Mouse (Mus musculus): ENCODE results near the gene Selenow. TPM values are rescaled to one million over a fixed set of nuclear protein-coding genes. Genes with fewer than 3 reads are reported as not detected.
A peak's percentile ranks its signal among the peaks of the same experiment; 100 is the strongest.
"Not testable (repeated sequence)": the region's sequence is repeated elsewhere in the genome, so short reads cannot be mapped to it uniquely, and the experiment has no call there.

Gene Selenow
- total and polyA plus RNA-seq, 2 experiments from 2014 or later: 404 to 632 TPM

GRCm38 (mm10) chr7:15920645-15921190 is 1.5 kb downstream of the Selenow start:
- peaks cover 21% of the 10 kb centered on the region for H3K4me1 ChIP-seq (ENCODE audit: control insufficient read depth, insufficient read depth)
- no peak overlapping the region for H3K27ac ChIP-seq (ENCODE audit: low read depth)
- H3K9ac ChIP-seq (replicated peaks; ENCODE audit: low read depth, low read length): peak overlapping the region; percentile 86; the same call in 1 of the 2 replicates
- H3K9me3 ChIP-seq (replicated peaks; ENCODE audit: control insufficient read depth, low read length): no peaks in the 10 kb centered on the region
- no peak for DNase-seq (ENCODE audit: low spot score)
- no peak for ATAC-seq (ENCODE audit: insufficient read depth, low read depth)
- peak overlapping the region; percentile 83 for H3K4me3 ChIP-seq (ENCODE audit: low read depth, low read length)
- 71% methylated on average over 6 of the region's 6 CpGs for WGBS
- H3K4me2 ChIP-seq (ENCODE audit: low read depth, low read length): peak overlapping the region; percentile 75
- H3K27me3 ChIP-seq (ENCODE audit: control insufficient read depth, insufficient read depth, low read length): no peaks in the 10 kb centered on the region
- peaks cover 35% of the 10 kb centered on the region for H3K36me3 ChIP-seq (replicated peaks; ENCODE audit: control insufficient read depth, insufficient read depth, low read length)
- no peak for TF ChIP-seq EP300 (IDR thresholded peaks at IDR 0.05; ENCODE audit: low read depth)
- TF ChIP-seq CTCF (IDR thresholded peaks at IDR 0.05; ENCODE audit: low read depth): no peak

DNA sequence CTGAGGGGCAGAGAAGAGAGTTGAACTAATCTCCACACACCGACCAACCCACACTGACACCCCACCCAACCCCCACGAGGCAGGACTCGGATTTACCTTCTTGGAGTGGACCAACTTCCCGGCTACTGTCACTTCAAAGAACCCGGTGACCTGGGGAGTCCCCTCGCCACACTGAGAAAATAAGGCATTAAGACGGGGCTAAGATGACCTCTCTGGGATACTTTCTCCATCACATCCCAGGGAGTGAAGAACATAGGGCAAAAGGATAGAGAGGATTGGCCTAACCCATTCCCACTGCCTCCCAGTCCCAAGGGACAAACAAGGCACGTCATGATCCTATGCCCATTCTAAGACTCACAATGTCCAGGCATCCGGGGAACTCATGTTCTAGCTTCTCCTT is 2.3 kb downstream of the Selenow start:
- Histone ChIP-seq H3K4me3 (ENCODE audit: low read depth, low read length) (no peak overlapping the region), H3K27ac (ENCODE audit: low read depth) (no peak overlapping the region), H3K36me3 (replicated peaks; ENCODE audit: control insufficient read depth, insufficient read depth, low read length) (peaks cover 35% of the 10 kb centered on the region), H3K27me3 (ENCODE audit: control insufficient read depth, insufficient read depth, low read length) (no peaks in the 10 kb centered on the region), H3K4me1 (ENCODE audit: control insufficient read depth, insufficient read depth) (peaks cover 21% of the 10 kb centered on the region), H3K4me2 (ENCODE audit: low read depth, low read length) (0 out of 2 replicates have a peak overlapping the region, but pooled peaks have one; percentile 75), H3K9me3 (replicated peaks; ENCODE audit: control insufficient read depth, low read length) (no peaks in the 10 kb centered on the region), H3K9ac (replicated peaks; ENCODE audit: low read depth, low read length) (no peak overlapping the region)
- ATAC-seq (ENCODE audit: insufficient read depth, low read depth) (no peak), DNase-seq (ENCODE audit: low spot score) (no peak)
- TF ChIP-seq EP300 (IDR thresholded peaks at IDR 0.05; ENCODE audit: low read depth): no peak
- no peak for TF ChIP-seq CTCF (IDR thresholded peaks at IDR 0.05; ENCODE audit: low read depth)
- WGBS: 88% methylated on average over 9 of the region's 9 CpGs

- ATAC-seq (ENCODE audit: insufficient read depth, low read depth): no peak
- TF ChIP-seq EP300 (IDR thresholded peaks at IDR 0.05; ENCODE audit: low read depth): no peak
- no peak for TF ChIP-seq CTCF (IDR thresholded peaks at IDR 0.05; ENCODE audit: low read depth)
Measured at GRCm38 (mm10) chr7:15918371-15918770, 3.8 kb downstream of the Selenow start.

GRCm38 (mm10) chr7:15916996-15917395 is 5.2 kb downstream of the Selenow start:
- Histone ChIP-seq H3K4me2 (ENCODE audit: low read depth, low read length) (no peak overlapping the region), H3K36me3 (replicated peaks; ENCODE audit: control insufficient read depth, insufficient read depth, low read length) (peaks cover 35% of the 10 kb centered on the region), H3K4me3 (ENCODE audit: low read depth, low read length) (no peak overlapping the region), H3K27ac (ENCODE audit: low read depth) (no peak overlapping the region), H3K9me3 (replicated peaks; ENCODE audit: control insufficient read depth, low read length) (no peaks in the 10 kb centered on the region), H3K27me3 (ENCODE audit: control insufficient read depth, insufficient read depth, low read length) (no peaks in the 10 kb centered on the region), H3K4me1 (ENCODE audit: control insufficient read depth, insufficient read depth) (peaks cover 15% of the 10 kb centered on the region), H3K9ac (replicated peaks; ENCODE audit: low read depth, low read length) (no peak overlapping the region)
- DNase-seq (ENCODE audit: low spot score): no peak
- ATAC-seq (ENCODE audit: insufficient read depth, low read depth): no peak
- whole genome bisulfite sequencing: 73% methylated on average over 4 of the region's 4 CpGs
- no peak for TF ChIP-seq CTCF (IDR thresholded peaks at IDR 0.05; ENCODE audit: low read depth)
- no peak for TF ChIP-seq EP300 (IDR thresholded peaks at IDR 0.05; ENCODE audit: low read depth)

More at GRCm38 (mm10) chr7:15918371-15918770, 3.8 kb downstream of the Selenow start:
- H3K27me3 ChIP-seq (ENCODE audit: control insufficient read depth, insufficient read depth, low read length): no peaks in the 10 kb centered on the region
- no peak overlapping the region for H3K4me2 ChIP-seq (ENCODE audit: low read depth, low read length)
- no peak overlapping the region for H3K27ac ChIP-seq (ENCODE audit: low read depth)
- peaks cover 35% of the 10 kb centered on the region for H3K36me3 ChIP-seq (replicated peaks; ENCODE audit: control insufficient read depth, insufficient read depth, low read length)
- DNase-seq (ENCODE audit: low spot score): no peak
- no peak overlapping the region for H3K9ac ChIP-seq (replicated peaks; ENCODE audit: low read depth, low read length)
- H3K4me1 ChIP-seq (ENCODE audit: control insufficient read depth, insufficient read depth): peaks cover 21% of the 10 kb centered on the region
- no peak overlapping the region for H3K4me3 ChIP-seq (ENCODE audit: low read depth, low read length)
- H3K9me3 ChIP-seq (replicated peaks; ENCODE audit: control insufficient read depth, low read length): no peaks in the 10 kb centered on the region

- Histone ChIP-seq H3K9me3 (replicated peaks; ENCODE audit: control insufficient read depth, low read length) (no peaks in the 10 kb centered on the region), H3K9ac (replicated peaks; ENCODE audit: low read depth, low read length) (no peak overlapping the region), H3K4me1 (ENCODE audit: control insufficient read depth, insufficient read depth) (peaks cover 11% of the 10 kb centered on the region), H3K4me3 (ENCODE audit: low read depth, low read length) (no peak overlapping the region), H3K4me2 (ENCODE audit: low read depth, low read length) (no peak overlapping the region), H3K27ac (ENCODE audit: low read depth) (no peak overlapping the region), H3K36me3 (replicated peaks; ENCODE audit: control insufficient read depth, insufficient read depth, low read length) (peaks cover 35% of the 10 kb centered on the region), H3K27me3 (ENCODE audit: control insufficient read depth, insufficient read depth, low read length) (no peaks in the 10 kb centered on the region)
- WGBS: 78% methylated on average over 3 of the region's 3 CpGs
- DNase-seq (ENCODE audit: low spot score) (no peak), ATAC-seq (ENCODE audit: insufficient read depth, low read depth) (no peak)
- TF ChIP-seq CTCF (IDR thresholded peaks at IDR 0.05; ENCODE audit: low read depth) (no peak), EP300 (IDR thresholded peaks at IDR 0.05; ENCODE audit: low read depth) (no peak)
Measured at GRCm38 (mm10) chr7:15916134-15916723, 6.0 kb downstream of the Selenow start.

GRCm38 (mm10) chr7:15915695-15916094 is 6.5 kb downstream of the Selenow start:
- not testable (repeated sequence) for H3K4me3 ChIP-seq (ENCODE audit: low read depth, low read length); H3K4me1 ChIP-seq (ENCODE audit: control insufficient read depth, insufficient read depth); ATAC-seq (ENCODE audit: insufficient read depth, low read depth); H3K9ac ChIP-seq (replicated peaks; ENCODE audit: low read depth, low read length); H3K27ac ChIP-seq (ENCODE audit: low read depth); H3K27me3 ChIP-seq (ENCODE audit: control insufficient read depth, insufficient read depth, low read length); H3K4me2 ChIP-seq (ENCODE audit: low read depth, low read length); H3K9me3 ChIP-seq (replicated peaks; ENCODE audit: control insufficient read depth, low read length); DNase-seq (ENCODE audit: low spot score)
- 85% methylated on average over 4 of the region's 4 CpGs for WGBS
- peaks cover 35% of the 10 kb centered on the region for H3K36me3 ChIP-seq (replicated peaks; ENCODE audit: control insufficient read depth, insufficient read depth, low read length)
